20 mouse cellular contexts compared by ENCODE assay signal in genomic region chr6:81564295-81564694, GRCm38 (mm10).
DNase-seq lines count a peak whose midpoint lies in the region; ATAC-seq lines count a peak whose summit lies in the region.
"Had no signal": no experiment of that assay in that cellular context is flagged by ENCODE, and none has a peak within 500 bp of the region (broad histone marks: within the 10 kb centered on the region; RNA-seq: fewer than 3 reads in every experiment).

No protein-coding gene starts in this region.

- peak; percentile 64 for ATAC-seq in granulocyte monocyte progenitor cell, adult 5-6 weeks (replicated peaks; ENCODE audit: poor library complexity, severe bottlenecking)
- ATAC-seq in megakaryocyte progenitor cell, adult 5-6 weeks (replicated peaks; ENCODE audit: poor library complexity), result peak; percentile 63
- ATAC-seq: forebrain, embryonic 14.5 days; forebrain, embryonic 16.5 days had no signal

- H3K9me3 ChIP-seq in embryonic facial prominence, embryonic 10.5 days, result no peaks in the 10 kb centered on the region
- H3K9me3 ChIP-seq: embryonic facial prominence, embryonic 13.5 days; embryonic facial prominence, embryonic 15.5 days; forebrain, embryonic 10.5 days; forebrain, embryonic 12.5 days had no signal

- H3K4me1 ChIP-seq in embryonic facial prominence, embryonic 10.5 days, result no peaks in the 10 kb centered on the region
- H3K4me1 ChIP-seq: embryonic facial prominence, embryonic 13.5 days; embryonic facial prominence, embryonic 15.5 days; forebrain, embryonic 10.5 days; forebrain, embryonic 12.5 days had no signal

- 95% methylated on average over 1 of the region's 1 CpGs for WGBS in embryonic facial prominence, embryonic 10.5 days

- peak; percentile 25 for DNase-seq in A20 (ENCODE audit: low read depth, low spot score)
- no peak for DNase-seq in retina, embryonic 14.5 days (ENCODE audit: low spot score)
- no peak for DNase-seq in embryonic facial prominence, embryonic 10.5 days (ENCODE audit: low spot score)
- DNase-seq: adrenal gland, adult 8-10 months; adrenal gland, postnatal 14 days; cerebellum, adult 11 months; cerebellum, adult 18-20 months; cerebellum, adult 8-10 months; cerebellum, adult 9-11 months; cerebellum, postnatal 14 days; cerebellum, postnatal 36 days had no signal

- no peaks in the 10 kb centered on the region for H3K27me3 ChIP-seq in embryonic facial prominence, embryonic 10.5 days (replicated peaks; ENCODE audit: low read depth, poor library complexity, severe bottlenecking)
- H3K27me3 ChIP-seq: embryonic facial prominence, embryonic 13.5 days; embryonic facial prominence, embryonic 15.5 days; forebrain, embryonic 12.5 days had no signal

- no peak overlapping the region for H3K4me3 ChIP-seq in embryonic facial prominence, embryonic 10.5 days
- H3K4me3 ChIP-seq: embryonic facial prominence, embryonic 13.5 days; embryonic facial prominence, embryonic 15.5 days; erythroblast, embryonic 14.5 days; forebrain, embryonic 10.5 days; forebrain, embryonic 12.5 days had no signal

- H3K36me3 ChIP-seq in embryonic facial prominence, embryonic 10.5 days (replicated peaks), result no peaks in the 10 kb centered on the region
- H3K36me3 ChIP-seq: embryonic facial prominence, embryonic 13.5 days; embryonic facial prominence, embryonic 15.5 days; forebrain, embryonic 10.5 days; forebrain, embryonic 12.5 days had no signal

- no peak overlapping the region for H3K27ac ChIP-seq in embryonic facial prominence, embryonic 10.5 days (replicated peaks)
- H3K27ac ChIP-seq: embryonic facial prominence, embryonic 13.5 days; embryonic facial prominence, embryonic 15.5 days; forebrain, embryonic 10.5 days; forebrain, embryonic 12.5 days had no signal
